Mouse (Mus musculus) limb, embryonic 12.5 days (tissue): Measurements from ENCODE around the gene Ifitm6. TPM values are rescaled to one million over a fixed set of nuclear protein-coding genes. Genes with fewer than 3 reads are reported as not detected.

Experiments
- ATAC-seq: fragments of 200-750 bp; cut with Nextera tagmentation; 2 replicates; pipeline ENCODE4 v1.8.0; 2017; ENCODE audit warnings: low read depth, moderate TSS enrichment; ENCODE audit not compliant: insufficient number of reproducible peaks, insufficient read depth, low FRiP score, low TSS enrichment
- H3K27ac ChIP-seq: fragments of 300-500 bp; sonication (generic); 2 replicates; pipeline ENCODE4 v1.5.1; 2016; ENCODE audit warnings: mild to moderate bottlenecking, moderate library complexity
- H3K27me3 ChIP-seq: fragments of 300-500 bp; sonication (generic); 2 replicates; pipeline ENCODE4 v1.6.1; 2016; ENCODE audit warnings: mild to moderate bottlenecking, moderate library complexity
- H3K36me3 ChIP-seq: fragments of 300-500 bp; sonication (generic); 2 replicates; pipeline ENCODE4 v1.6.1; 2016; ENCODE audit warnings: mild to moderate bottlenecking, moderate library complexity
- H3K4me1 ChIP-seq: fragments of 300-500 bp; sonication (generic); replicated peaks from 2 replicates; pipeline ENCODE4 v1.6.1; 2016
- H3K4me2 ChIP-seq: fragments of 300-500 bp; sonication (generic); 2 replicates; pipeline ENCODE4 v1.6.1; 2016; ENCODE audit warnings: mild to moderate bottlenecking, moderate library complexity
- H3K4me3 ChIP-seq: fragments of 300-500 bp; sonication (generic); replicated peaks from 2 replicates; pipeline ENCODE4 v1.5.1; 2016; ENCODE audit warnings: mild to moderate bottlenecking
- H3K9ac ChIP-seq: fragments of 300-500 bp; sonication (generic); replicated peaks from 2 replicates; pipeline ENCODE4 v1.6.1; 2016; ENCODE audit warnings: mild to moderate bottlenecking, moderate library complexity
- H3K9me3 ChIP-seq: fragments of 300-500 bp; sonication (generic); 2 replicates; pipeline ENCODE4 v1.6.1; 2016; ENCODE audit warnings: mild to moderate bottlenecking, moderate library complexity
- WGBS: fragments of 180-500 bp; shearing (Covaris S2); methylation state at CpG from one replicate; pipeline ENCODE4 v1.1.7; 2016; 5-methylcytosine and 5-hydroxymethylcytosine counted together
- polyA plus RNA-seq: library from polyadenylated mRNA; unstranded; fragments of >200 nt; fragmentation: Nextera tagmentation; extraction: Ambion mirVana; gene quantifications from 2 replicates; pipeline ENCODE4 v1.2.1, GENCODE M21; 2016

Ifitm6 gene
- polyA plus RNA-seq, 1 experiment from 2014 or later: not detected

DNA sequence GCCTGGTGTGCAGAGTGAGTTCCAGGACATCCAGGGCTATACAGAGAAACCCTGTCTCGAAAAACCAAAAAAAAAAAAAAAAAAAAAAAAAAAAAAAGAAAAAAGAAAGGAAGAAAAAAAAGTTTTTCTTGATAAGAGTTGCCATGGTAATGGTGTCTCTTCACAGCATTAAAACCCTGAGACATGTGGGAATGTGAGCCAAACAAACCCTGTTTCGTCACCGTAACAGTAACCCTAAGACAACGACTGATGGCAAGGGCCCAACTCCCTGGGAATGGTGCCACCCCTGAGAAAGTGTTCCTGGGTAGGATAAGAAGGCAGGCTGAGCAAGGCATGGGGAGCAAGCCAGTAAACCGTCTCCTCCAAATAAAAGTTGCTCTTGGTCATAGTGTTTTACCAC lies 10.8 kb downstream of the Ifitm6 start:
- Histone ChIP-seq H3K27me3 (no peaks in the 10 kb centered on the region), H3K9ac (no peak overlapping the region), H3K9me3 (no peaks in the 10 kb centered on the region), H3K4me3 (no peak overlapping the region), H3K4me2 (no peak overlapping the region), H3K4me1 (peaks cover 32% of the 10 kb centered on the region), H3K36me3 (no peaks in the 10 kb centered on the region), H3K27ac (no peak overlapping the region)
- no peak for ATAC-seq
- WGBS: 85% methylated on average over 5 of the region's 5 CpGs

DNA sequence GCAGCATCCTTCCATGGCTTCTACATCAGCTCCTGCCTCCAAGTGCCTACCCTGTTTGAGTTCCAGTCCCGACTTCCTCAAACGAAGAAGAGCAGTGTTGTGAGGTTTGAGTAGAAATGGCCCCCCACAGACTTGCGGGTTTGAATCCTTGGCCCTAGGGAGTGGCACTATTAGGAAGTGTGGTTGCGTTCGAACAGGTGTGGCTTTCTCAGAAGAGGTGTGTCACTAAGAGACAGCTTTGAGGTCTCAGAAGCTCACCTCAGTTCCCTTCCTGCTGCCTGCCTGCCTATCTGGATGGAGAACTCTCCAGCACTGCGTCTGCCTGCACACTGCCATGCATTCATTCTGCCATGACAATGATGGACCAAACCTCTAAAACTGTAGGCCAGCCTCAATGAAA lies 11.3 kb downstream of the Ifitm6 start:
- no peak overlapping the region for H3K4me3 ChIP-seq

DNA sequence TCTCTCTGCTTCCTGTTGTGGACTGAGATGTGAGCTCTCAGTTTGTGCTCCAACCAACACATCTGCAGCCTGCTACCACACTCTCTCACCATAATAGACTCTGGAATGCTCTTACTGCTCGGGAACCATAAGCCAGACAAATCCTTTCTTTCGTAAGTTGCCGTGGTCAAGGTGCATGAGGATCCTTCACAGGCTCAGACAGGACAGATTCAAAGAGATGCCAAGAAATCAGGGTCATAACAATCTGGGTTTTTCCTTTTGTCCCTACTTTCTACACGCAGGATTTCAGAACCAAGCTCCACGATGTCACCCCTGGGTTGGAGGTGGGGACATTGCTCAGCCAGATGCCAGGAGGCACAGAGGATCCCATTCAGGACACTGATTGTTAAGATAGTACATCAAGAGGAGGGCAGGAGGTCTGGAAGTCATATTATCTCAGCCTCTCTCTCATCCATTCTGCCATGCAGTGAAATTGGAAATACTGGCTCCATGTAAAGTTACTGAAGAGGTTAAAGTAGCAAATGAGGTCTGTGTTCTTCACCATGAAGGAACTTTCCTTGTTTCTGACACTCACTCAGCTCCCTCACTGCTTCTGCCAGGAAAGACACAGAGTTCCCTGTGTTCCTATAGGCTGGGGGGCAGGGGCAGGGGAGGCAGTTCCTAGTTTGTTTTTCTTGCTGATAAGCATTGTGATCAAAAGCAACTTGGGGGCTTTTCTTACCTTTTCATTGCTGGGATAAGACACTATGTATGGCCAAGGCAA lies 14.3 kb downstream of the Ifitm6 start:
- Histone ChIP-seq H3K4me1 (peaks cover 3% of the 10 kb centered on the region), H3K4me3 (no peak overlapping the region), H3K27ac (no peak overlapping the region), H3K4me2 (no peak overlapping the region), H3K9me3 (no peaks in the 10 kb centered on the region), H3K9ac (no peak overlapping the region), H3K27me3 (no peaks in the 10 kb centered on the region), H3K36me3 (no peaks in the 10 kb centered on the region)
- no peak for ATAC-seq
- WGBS: 87% methylated on average over 5 of the region's 5 CpGs

More for the DNA sequence above, 11.3 kb downstream of the Ifitm6 start:
- Histone ChIP-seq H3K4me1 (peaks cover 31% of the 10 kb centered on the region), H3K27me3 (no peaks in the 10 kb centered on the region), H3K27ac (no peak overlapping the region), H3K9me3 (no peaks in the 10 kb centered on the region), H3K36me3 (no peaks in the 10 kb centered on the region), H3K4me2 (no peak overlapping the region), H3K9ac (no peak overlapping the region)
- no peak for ATAC-seq
- 93% methylated on average over 6 of the region's 6 CpGs for WGBS

DNA sequence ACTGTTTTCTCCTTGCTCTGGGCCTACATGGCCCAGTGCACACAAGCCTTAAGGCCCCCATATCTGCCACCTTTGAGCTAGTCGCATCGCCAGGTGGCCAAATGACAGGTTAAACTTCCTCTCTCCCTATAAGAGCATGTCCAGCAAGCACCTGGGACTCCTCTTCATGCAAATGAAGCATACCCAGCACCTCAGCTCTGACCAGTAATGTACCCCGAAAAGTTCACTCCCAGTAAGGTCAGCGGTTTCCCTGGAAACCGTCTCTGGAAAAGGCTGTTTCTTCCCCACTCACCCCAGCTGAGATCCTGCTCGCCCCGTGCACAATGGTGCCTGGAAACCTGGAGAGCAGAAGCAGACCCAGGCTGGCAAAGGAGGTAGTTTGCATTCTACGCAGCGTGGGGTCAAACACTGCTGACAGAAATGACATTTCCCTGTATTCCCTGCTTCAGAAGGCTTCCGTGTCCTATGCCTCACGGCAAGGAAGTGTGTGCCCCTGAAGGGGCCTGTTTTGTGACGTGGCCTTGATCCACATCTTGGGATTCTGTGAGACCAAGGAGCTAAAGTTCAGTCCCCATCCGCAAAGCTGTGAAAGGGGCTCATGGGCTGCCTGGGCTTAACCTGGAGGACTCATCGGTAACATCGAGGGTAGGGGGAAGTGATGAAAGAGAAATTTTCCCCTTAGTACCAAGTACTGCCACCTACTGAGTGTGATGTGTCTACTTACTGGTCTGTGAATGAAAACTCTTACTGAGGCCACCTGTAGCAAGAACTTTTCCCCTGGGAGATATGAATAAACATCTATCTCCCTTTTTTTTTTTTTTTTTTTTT lies 16.6 kb downstream of the Ifitm6 start:
- no peak overlapping the region for H3K4me2 ChIP-seq
- H3K9ac ChIP-seq: no peak overlapping the region
- H3K4me1 ChIP-seq: no peaks in the 10 kb centered on the region
- ATAC-seq: no peak
- H3K27me3 ChIP-seq: no peaks in the 10 kb centered on the region
- WGBS: 79% methylated on average over 15 of the region's 15 CpGs
- no peaks in the 10 kb centered on the region for H3K9me3 ChIP-seq
- H3K4me3 ChIP-seq: no peak overlapping the region
- no peak overlapping the region for H3K27ac ChIP-seq
- H3K36me3 ChIP-seq: no peaks in the 10 kb centered on the region

DNA sequence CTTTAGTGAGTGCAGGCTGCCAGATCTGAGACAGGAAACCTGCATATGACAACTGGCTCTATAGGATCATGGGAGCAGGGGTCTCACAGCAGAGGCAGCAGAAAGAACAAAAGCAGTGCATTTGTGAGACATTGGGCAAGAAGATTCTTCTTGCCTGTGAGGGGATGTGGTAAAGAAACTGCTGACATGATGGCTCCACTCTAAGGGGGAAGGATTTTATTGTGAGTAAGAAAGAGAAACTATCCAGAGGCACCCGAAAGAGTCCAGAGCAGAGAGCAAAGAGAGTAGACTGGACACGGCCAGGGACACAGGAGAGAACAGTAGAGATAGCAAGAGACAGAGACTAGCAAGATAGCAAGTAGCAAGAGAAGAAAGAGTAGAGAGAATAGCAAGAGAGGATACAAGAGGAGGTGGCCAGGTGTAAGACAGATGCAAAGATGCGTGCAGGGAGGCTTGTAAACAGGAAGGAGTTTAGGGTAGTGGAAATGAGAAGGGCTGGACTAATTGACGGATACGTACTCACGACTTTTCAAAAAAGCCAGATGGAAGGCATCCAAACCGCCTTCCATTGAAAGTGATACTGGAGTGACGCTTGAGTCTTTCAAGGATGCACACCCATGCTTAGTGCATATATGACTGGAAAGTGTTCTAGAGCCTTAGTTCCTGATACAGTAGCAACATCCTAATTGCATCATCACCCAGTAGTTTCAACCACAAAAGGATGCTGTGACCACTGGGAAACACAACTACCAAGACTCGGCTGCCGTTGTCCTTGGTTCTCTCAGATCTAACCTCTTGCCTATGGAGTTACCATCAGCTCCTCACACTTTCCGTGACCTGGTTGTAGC lies 18.6 kb downstream of the Ifitm6 start:
- WGBS: 81% methylated on average over 11 of the region's 11 CpGs
- Histone ChIP-seq H3K4me1 (no peaks in the 10 kb centered on the region), H3K4me2 (no peak overlapping the region), H3K9me3 (no peaks in the 10 kb centered on the region), H3K27me3 (no peaks in the 10 kb centered on the region), H3K4me3 (no peak overlapping the region), H3K27ac (no peak overlapping the region), H3K36me3 (no peaks in the 10 kb centered on the region), H3K9ac (no peak overlapping the region)
- no peak for ATAC-seq

DNA sequence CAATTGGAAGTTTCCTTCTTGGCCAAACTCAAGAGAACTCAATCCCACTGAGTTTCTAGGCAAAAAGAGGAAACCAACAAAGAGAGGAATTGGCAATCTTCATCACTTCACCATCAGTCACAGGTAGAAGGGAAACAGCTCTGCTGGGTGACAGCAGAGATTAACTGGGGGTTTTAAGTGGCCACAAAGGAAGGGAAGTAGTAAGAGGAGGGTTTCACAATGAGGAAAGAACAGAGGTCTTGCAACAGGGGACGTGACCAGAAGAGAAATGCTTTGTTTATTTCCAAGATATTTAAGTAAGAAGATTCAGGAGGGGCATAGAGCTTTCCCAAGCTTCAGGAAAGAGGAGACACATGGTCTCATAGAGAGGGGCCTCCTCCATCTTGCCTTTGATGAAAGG lies 19.9 kb downstream of the Ifitm6 start:
- Histone ChIP-seq H3K9me3 (no peaks in the 10 kb centered on the region), H3K4me3 (no peak overlapping the region), H3K4me1 (no peaks in the 10 kb centered on the region), H3K27me3 (no peaks in the 10 kb centered on the region), H3K27ac (no peak overlapping the region), H3K4me2 (no peak overlapping the region), H3K9ac (no peak overlapping the region), H3K36me3 (no peaks in the 10 kb centered on the region)
- no peak for ATAC-seq
- WGBS: 65% methylated on average over 1 of the region's 1 CpGs

DNA sequence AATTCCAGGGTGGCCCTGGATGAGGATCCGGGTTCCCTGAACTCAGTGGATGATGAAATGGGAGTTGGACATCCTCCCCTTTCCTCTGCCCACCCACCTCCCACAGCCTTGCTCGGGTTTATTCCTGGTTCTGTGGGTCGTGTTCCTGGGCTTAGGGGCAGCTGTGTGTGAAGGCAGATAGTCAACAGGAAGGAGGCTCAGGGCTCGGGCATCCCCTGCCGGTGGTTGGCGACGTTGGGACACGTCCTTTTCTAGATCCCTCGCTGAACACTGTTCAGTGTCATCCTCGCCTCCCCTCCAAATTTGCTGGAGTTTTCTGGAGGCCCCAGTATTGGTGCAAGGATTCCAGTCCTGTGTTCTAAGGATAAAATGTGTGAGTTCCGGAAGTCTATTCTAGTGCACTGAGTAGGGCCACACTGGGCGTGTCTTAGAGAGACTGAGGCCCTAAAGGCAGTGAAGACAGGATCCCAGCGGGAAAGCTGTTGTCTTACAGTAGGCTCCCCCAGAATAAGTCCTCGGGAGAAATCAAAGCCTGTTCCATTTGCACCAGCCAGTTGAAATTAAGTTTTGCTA lies 26.5 kb downstream of the Ifitm6 start:
- no peaks in the 10 kb centered on the region for H3K36me3 ChIP-seq
- ATAC-seq: no peak
- H3K27me3 ChIP-seq: no peaks in the 10 kb centered on the region
- WGBS: 86% methylated on average over 14 of the region's 14 CpGs
- H3K4me1 ChIP-seq: peaks cover 11% of the 10 kb centered on the region
- no peaks in the 10 kb centered on the region for H3K9me3 ChIP-seq
- H3K4me2 ChIP-seq: no peak overlapping the region
- H3K27ac ChIP-seq: peak overlapping the region; percentile 41; the same call in 1 of the 2 replicates
- no peak overlapping the region for H3K9ac ChIP-seq
- no peak overlapping the region for H3K4me3 ChIP-seq

DNA sequence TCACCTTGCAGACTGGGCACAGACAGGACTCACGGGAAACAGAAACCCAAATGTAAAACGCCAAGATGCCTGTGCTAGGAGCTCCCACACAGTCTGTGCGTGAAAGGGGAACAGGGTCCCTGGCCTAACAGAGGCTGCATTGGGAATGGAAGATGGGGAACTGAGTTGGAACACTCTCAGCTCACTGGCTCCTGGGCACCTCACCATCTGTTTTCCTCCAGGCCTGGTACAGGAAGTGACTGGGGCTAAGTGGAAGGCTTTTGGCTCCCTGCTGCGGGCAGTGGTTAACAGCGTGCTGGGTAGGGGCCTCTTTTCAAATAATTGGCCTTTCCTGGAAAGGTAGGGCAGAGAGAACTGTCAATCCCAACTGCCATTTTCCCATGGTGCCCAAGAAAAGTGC lies 27.1 kb downstream of the Ifitm6 start:
- H3K9me3 ChIP-seq: 0 out of 2 replicates have a peak, but pooled peaks cover 4% of the 10 kb centered on the region
- H3K4me1 ChIP-seq: peaks cover 11% of the 10 kb centered on the region
- no peaks in the 10 kb centered on the region for H3K27me3 ChIP-seq
- no peak overlapping the region for H3K9ac ChIP-seq
- no peak overlapping the region for H3K4me2 ChIP-seq
- ATAC-seq: no peak
- WGBS: 43% methylated on average over 5 of the region's 5 CpGs
- H3K4me3 ChIP-seq: no peak overlapping the region
- H3K36me3 ChIP-seq: no peaks in the 10 kb centered on the region
- H3K27ac ChIP-seq: peak overlapping the region; percentile 41

DNA sequence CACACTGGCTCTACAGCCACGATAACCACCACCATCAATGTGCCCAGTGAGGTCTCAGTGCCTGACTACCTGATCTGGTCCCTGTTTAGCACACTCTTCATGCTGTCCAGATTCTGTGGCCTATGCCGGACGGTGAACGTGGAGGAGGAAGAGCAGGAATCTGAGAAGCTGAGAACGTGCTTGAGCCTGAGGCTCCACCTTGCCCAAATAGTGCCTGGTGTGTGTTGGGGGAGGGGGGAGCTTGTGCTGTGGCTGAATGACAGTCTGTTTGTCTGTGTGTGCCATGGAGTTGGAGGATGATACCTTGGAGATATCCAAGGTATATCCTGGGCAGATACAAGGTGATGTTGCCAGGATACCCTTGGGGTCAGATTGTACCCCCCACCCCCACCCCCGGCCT lies 27.5 kb downstream of the Ifitm6 start:
- Histone ChIP-seq H3K4me3 (no peak overlapping the region), H3K9ac (no peak overlapping the region), H3K9me3 (0 out of 2 replicates have a peak, but pooled peaks cover 4% of the 10 kb centered on the region), H3K27ac (0 out of 2 replicates have a peak overlapping the region, but pooled peaks have one; percentile 41), H3K4me2 (no peak overlapping the region), H3K27me3 (no peaks in the 10 kb centered on the region), H3K4me1 (peaks cover 11% of the 10 kb centered on the region), H3K36me3 (no peaks in the 10 kb centered on the region)
- WGBS: 55% methylated on average over 6 of the region's 6 CpGs
- ATAC-seq: no peak

DNA sequence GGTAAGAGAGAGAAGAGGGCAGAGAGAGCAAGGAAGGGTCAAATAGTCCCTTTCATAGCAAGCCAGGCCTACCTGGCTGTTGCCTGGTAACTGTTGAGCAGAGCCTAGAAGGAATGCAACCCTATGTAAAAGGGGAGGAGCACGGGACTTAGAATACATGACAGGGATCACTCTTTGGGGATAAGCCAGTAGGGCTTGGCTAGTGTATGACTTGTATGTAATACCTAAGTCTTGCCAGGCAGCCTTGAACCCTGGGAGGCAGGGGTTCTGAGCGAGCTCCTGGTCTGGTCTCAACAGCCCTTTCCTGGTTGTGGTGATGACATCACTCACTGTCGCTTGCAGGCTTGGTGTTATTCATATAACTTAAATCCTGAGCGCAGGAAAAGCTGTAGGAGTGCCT lies 28.7 kb downstream of the Ifitm6 start:
- H3K4me2 ChIP-seq: no peak overlapping the region
- ATAC-seq: no peak
- no peaks in the 10 kb centered on the region for H3K27me3 ChIP-seq
- H3K9me3 ChIP-seq: 0 out of 2 replicates have a peak, but pooled peaks cover 4% of the 10 kb centered on the region
- H3K27ac ChIP-seq: no peak overlapping the region
- 83% methylated on average over 4 of the region's 4 CpGs for WGBS
- no peaks in the 10 kb centered on the region for H3K36me3 ChIP-seq
- H3K4me3 ChIP-seq: no peak overlapping the region
- H3K4me1 ChIP-seq: peaks cover 11% of the 10 kb centered on the region
- no peak overlapping the region for H3K9ac ChIP-seq
